Mouse (Mus musculus) urinary bladder, adult 2 months (tissue): ENCODE results near the gene Cntnap5b. TPM values are rescaled to one million over a fixed set of nuclear protein-coding genes. Genes with fewer than 3 reads are reported as not detected.

Source experiments
- DNase-seq: peaks from one replicate; pipeline ENCODE4 v3.0.0; 2022; ENCODE audit warnings: low spot score
- polyA plus RNA-seq: library from polyadenylated mRNA; depleted of rRNA; stranded (reverse); fragments of >200 nt; gene quantifications from 2 replicates; pipeline ENCODE4 v1.2.3, GENCODE M21; 2012

The Cntnap5b gene
- polyA plus RNA-seq, 1 experiment, result not detected

DNA sequence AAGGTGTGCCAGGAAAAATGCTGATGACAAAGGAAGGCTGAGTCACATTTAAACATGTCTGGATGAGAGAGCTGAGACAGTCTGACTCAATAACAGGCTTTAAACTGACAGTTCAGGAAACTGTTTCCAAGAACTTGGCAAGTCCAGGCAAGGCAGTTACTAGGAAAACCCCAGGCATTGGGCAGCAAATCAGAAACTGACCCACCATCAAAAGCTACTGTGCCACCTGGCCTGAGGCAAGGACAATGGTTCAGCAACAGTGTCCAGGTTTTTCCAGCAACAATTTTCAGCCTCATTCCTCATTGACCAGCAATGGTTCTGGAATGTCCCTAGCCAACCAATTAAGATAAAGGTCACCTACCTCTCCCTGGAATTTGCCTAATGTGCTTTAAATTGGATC is 399.0 kb downstream of the Cntnap5b start:
- no peak for DNase-seq

DNA sequence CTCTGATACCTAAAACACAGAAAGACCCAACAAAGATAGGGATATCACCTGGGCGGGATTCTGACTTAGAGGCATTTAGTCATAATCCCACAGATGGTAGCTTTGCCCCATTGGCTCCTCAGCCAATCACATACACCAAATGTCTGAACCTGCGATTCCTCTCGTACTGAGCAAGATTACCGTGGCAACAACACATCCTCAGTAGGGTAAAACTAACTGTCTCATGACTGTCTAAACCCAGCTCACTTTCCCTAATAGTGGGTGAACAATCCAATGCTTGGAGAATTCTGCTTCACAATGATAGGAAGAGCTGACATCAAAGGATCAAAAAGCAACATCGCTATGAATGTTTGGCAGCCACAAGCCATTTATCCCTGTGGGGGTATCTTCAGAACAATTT is 407.5 kb downstream of the Cntnap5b start:
- no peak for DNase-seq

DNA sequence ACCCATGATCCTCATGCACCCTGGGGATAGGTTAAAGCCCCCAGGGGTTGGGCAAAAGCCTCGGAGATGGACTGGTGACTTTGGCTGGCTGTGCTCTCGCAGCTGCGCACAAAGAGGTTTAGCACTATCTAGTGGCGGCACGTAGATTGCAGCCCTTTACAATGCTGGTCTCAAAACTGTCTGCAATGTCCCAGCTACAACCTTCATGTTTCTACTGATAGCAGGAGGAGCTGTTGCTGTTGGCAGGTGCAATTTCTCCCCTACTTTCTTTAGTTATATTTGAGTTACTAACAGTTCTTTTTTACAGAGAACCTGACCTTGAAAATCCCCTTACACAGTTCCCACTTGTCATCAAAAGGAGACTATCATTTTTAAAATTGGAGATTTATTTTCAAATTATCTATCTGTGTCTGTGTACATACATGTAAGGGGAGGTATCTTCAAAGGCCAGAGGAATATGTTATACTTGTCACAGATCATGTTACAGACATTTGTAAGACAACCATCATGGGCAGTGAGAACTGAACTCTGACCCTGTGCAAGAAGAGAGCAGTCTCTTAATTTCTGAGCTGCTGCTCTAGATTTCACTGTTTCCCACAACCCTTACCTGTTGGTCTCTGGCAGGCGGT is 459.5 kb downstream of the Cntnap5b start:
- no peak for DNase-seq

DNA sequence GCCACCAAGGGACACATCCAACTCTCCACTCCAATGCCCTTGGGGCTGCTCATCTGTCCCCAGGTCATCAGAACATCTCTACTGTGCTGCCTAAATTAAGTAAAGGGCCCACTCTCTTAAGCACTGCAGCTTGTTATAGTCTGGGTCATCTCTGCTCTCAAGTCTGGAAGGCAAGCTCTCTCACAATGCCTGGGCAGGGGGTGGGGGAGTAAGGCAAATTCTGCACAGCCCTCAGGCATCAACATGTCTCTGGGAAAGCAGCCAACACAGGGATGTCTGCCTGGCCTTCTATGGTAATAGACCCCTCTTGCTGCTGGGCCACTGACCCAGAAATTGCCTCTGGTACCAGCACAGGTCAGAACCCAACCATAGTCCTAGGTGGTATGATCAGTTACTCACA is 479.4 kb downstream of the Cntnap5b start:
- no peak for DNase-seq

DNA sequence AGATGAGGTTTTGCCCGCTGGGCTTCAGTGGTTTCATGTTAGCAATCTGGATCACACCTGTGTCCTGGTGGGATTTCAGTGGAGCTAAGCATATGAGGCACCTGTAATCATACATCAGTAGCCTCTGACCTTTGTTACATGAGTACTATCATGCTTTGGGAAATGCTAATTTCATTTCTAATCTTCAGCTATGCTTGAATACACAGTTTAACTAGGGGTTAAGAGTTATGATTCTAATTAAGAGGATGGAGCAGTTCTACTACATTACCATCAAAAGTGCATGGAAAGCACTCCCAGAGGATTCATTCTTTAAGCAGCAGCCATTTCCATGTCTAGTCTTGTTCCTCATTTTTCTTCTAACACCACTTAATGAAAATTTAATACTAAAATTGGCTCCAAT is 538.1 kb downstream of the Cntnap5b start:
- no peak for DNase-seq

DNA sequence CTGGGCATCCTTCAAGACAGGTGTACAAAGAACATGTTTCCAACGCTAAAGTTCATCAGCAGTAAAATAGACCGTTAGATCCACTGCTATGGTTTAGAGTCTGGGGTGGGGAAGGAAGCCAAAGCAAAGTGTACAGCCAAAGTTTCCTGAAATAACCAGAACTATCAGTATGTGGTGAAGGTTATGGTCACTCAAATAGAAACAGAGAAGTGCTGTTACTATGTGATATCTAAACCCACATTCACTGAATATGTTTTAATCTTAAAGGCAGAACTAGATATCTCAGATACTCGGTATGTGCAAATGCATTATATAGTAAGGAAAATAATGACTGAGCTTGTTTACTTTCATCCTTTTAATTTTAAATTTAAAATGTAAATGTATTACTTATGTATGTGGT is 558.5 kb downstream of the Cntnap5b start:
- DNase-seq, result no peak

DNA sequence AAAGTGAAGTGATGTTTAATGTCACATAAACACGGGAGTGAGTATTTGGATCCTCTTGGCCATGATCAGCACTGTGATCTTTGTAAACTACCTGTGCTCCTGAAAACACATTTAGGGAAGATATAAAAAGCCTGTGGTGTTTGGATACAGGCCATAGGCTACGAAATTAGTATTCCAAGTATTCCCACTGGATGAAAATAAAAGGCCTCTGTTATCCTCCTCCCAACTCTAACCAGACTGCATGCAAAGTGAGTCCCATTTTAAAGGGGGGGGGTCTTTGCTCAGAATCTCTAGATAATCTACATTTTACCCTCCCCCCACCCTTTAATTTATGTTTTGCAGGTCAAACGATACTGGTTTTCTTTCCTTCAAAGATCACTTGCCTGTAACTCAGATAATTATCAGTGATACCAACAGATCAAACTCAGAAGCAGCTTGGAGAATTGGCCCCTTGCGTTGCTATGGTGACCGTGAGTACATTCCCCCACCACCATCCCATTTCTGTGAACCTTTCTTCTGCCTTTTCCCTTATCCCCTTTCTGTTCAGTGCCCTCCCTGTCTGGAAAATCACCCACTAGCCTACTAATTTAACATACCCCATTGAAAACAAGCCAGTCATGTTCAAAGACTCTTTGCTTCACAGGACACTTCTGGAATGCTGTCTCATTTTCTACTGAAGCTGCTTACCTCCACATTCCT is 597.0 kb downstream of the Cntnap5b start:
- no peak for DNase-seq

DNA sequence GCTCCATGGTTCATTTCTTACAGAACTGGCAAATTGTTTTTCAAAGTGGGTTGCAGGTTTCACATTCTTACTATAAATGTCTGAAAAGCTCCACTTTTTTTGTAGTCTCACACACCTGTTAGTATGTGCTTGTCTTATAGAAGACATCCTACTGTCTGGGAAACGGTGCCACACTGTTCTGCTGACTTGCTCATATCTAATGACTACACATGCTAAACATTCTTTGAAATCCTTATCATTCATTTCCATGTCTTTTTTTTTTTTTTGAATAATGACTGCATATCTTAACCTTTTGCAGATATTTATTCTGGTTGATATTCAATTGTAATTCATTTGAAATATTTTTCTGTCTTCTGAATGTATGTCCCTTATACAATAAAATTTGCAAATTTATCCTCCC is 613.7 kb downstream of the Cntnap5b start:
- no peak for DNase-seq

DNA sequence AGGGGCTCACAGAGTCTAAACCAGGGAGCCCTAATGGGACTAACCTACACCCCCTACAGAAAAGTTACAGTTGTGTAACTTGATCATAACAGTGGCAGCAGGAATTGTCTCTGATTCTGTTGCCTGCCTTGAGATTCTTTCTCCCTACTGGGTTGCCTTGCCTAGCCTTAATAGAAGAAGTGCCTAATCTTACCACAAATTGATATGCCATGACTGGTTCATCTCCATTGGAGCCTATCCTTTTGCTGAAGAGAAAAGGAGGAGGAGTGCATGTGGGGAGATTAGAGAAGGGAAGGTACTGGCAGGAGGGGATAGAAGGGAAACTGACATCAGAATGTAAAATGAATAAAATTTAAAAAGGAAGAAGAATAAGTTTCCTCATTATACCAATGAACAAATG is 621.5 kb downstream of the Cntnap5b start:
- no peak for DNase-seq

DNA sequence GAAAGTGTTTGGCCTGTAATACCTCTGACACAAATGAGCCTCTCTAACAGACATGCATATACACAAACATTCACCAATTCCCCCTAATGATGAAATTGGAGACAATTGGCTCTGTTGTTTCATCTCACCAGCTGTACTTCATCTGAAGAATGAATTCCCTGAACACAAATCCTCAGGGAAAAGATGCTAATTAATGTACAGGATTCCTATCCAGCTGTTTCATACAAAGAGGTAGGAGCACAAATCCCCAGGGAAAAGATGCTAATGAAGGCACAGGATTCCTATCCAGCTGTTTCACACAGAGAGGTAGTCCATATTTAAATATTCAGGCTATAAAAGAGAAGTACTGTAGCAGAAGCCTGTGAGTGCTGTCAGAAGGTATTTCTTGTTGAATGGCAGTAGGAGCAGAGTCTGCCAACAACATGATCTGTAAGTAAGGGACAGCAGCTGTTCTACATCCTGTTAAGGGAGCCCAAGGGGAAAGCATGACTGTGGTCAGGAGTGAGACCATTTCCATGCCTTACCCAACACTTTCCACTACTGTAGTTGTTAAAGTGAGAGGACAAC is 644.2 kb downstream of the Cntnap5b start:
- DNase-seq, result no peak

DNA sequence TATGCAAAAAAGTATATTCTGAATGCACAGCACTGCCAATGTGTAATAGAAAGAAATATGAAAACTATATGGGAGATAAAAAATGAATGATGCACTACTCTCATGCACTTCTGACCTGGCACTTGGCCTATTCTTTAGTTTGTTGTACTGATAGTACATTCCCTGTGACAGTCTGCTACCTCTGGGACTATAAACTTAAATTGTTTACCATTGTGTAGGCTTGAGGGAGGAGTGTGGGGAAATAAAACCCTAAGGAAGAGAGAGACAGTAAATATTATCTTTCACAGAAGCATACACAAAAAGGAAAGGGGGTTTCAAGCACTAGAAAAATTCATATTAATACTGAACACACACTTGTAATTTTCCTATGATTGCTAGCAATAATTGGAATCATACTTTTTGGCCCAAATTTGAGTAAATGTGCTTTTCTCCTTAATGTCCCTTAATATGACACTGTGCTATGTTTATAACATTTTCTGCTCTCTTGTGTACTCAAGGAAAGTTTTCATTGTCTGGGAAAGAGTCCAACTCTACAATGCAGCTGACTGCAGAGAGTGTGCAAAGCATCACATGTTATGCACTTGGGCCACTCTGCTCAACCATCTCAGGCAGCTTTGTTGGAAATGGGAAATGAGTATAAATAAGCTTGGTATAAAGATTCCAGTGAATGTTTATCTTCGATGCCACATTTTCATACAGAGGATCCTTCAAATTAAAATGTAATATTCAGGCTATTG is 657.6 kb downstream of the Cntnap5b start:
- DNase-seq, result no peak

DNA sequence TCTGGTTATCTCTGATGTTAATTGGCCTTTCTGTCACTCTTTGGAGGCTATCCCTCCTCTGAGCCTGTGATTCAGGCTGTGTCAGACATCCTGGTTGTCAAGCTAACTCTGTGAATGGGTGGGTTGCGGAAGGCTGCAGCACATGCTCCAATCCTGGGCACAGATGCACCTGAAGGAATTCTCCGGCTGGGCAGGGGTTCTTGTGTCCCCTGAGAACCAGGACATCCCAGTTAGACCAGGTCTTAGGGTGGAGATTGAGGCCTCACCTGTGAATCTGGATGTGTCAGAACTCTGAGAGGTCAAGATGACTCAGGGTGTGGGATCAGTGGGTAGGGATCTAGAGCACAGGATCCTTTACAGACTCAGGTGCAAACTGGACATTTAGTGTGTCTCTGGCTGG is 691.3 kb downstream of the Cntnap5b start:
- no peak for DNase-seq

DNA sequence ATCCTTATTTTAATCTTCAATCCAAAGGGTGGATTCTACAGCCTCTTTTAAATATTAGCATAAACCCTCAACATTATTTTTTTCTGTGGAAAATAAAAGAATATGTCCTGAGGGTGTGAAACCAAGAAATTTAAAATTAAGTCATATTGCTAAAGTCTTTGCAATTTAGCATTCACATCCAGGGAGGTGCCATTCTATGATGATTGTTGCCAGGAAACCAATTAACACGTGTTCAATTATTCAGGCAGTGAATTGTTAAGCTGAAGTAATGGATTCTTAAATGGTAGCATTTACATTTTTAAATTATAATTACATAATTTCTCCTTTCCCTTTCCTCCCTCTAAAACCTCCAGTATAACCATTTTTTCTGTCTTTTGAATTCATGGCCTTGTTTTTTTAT is 692.7 kb downstream of the Cntnap5b start:
- DNase-seq, result no peak

DNA sequence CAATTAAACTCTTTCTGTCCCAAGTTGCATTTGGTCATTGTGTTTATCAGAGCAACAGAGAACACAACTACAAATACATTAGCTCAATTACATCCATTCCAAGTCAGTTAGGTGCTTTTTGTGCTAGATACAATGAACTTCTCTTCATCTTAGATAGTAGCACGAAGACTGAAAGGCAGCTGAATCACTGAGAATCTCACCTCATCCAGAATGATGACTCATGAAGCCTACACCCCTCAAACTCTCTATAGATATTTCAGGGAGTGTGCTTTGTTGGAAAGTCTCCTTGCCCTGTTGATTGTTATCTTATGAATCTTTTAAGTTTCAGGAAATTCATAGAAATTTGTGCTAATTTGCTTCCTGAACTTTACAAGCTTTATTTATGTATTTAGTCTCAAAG is 695.0 kb downstream of the Cntnap5b start:
- DNase-seq, result no peak

DNA sequence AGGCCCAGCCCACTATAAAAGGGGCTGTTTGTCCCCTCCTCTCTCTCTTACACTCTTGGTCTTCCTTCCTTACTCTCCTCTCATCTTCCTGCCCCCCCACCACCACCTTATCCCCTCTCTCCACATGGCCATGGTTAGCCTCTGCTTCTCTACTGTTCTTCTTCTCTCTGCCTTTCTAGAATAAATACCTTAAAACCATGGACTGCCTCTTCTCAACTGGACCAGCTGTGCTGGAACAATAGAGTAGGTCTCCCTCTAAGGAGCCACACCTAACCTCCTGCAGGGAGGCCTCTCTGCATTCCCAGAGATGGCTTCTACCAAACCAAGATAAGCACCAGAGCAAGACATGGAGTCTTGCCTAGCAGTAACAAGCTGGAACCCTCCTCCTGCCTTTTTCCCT is 737.3 kb downstream of the Cntnap5b start:
- no peak for DNase-seq
